Mouse (Mus musculus) neural tube, embryonic 10.5 days (tissue): Measurements from ENCODE around the gene Ccdc60.

Source experiments
- DNase-seq: peaks from one replicate; pipeline ENCODE4 v3.0.0-alpha.2; 2017; ENCODE audit warnings: low spot score; ENCODE audit errors: extremely low spot score

Ccdc60 gene

GRCm38 (mm10) chr5:116271511-116272227, 17.1 kb downstream of the Ccdc60 start:
- DNase-seq = no peak

GRCm38 (mm10) chr5:116269212-116270145, 19.3 kb downstream of the Ccdc60 start:
- no peak for DNase-seq

GRCm38 (mm10) chr5:116262689-116263088, 26.1 kb downstream of the Ccdc60 start:
- no peak for DNase-seq

GRCm38 (mm10) chr5:116261944-116262343, 26.8 kb downstream of the Ccdc60 start:
- DNase-seq = no peak

GRCm38 (mm10) chr5:116260356-116260755, 28.4 kb downstream of the Ccdc60 start:
- DNase-seq = no peak

GRCm38 (mm10) chr5:116258321-116258860, 30.4 kb downstream of the Ccdc60 start:
- no peak for DNase-seq

GRCm38 (mm10) chr5:116253914-116254313, 34.9 kb downstream of the Ccdc60 start:
- no peak for DNase-seq

GRCm38 (mm10) chr5:116252186-116252585, 36.6 kb downstream of the Ccdc60 start:
- no peak for DNase-seq

GRCm38 (mm10) chr5:116246642-116247041, 42.1 kb downstream of the Ccdc60 start:
- no peak for DNase-seq

- no peak for DNase-seq
Measured at GRCm38 (mm10) chr5:116244476-116244875, 44.3 kb downstream of the Ccdc60 start.

- DNase-seq = no peak
Measured at GRCm38 (mm10) chr5:116243622-116244021, 45.2 kb downstream of the Ccdc60 start.

GRCm38 (mm10) chr5:116231841-116232643, 56.7 kb downstream of the Ccdc60 start:
- DNase-seq = peak; percentile 63

- DNase-seq = no peak
Measured at GRCm38 (mm10) chr5:116228414-116228813, 60.4 kb downstream of the Ccdc60 start.

- no peak for DNase-seq
Measured at GRCm38 (mm10) chr5:116224023-116224422, 64.8 kb downstream of the Ccdc60 start.

GRCm38 (mm10) chr5:116221916-116222315, 66.9 kb downstream of the Ccdc60 start:
- no peak for DNase-seq

- no peak for DNase-seq
Measured at GRCm38 (mm10) chr5:116219288-116219687, 69.5 kb downstream of the Ccdc60 start.

GRCm38 (mm10) chr5:116212706-116213105, 76.1 kb downstream of the Ccdc60 start:
- no peak for DNase-seq

- no peak for DNase-seq
Measured at GRCm38 (mm10) chr5:116209378-116210091, 79.2 kb downstream of the Ccdc60 start.

- DNase-seq = peak; percentile 39
Measured at GRCm38 (mm10) chr5:116208741-116209368, 79.9 kb downstream of the Ccdc60 start.

GRCm38 (mm10) chr5:116202692-116203091, 86.1 kb downstream of the Ccdc60 start:
- DNase-seq = no peak
